Mouse (Mus musculus) cerebellum, adult 8-10 months (tissue): ENCODE measurements around the gene Olfr714.
"Not testable (repeated sequence)": the region's sequence is repeated elsewhere in the genome, so short reads cannot be mapped to it uniquely, and the experiment has no call there.

ENCODE experiments used
- DNase-seq: peaks from one replicate; pipeline ENCODE4 v3.0.0; 2022

Olfr714 gene

GRCm38 (mm10) chr7:107070681-107071080, at the start of gene Olfr714:
TSS of gene Olfr714 (plus strand) at chr7:107070981.
- no peak for DNase-seq

GRCm38 (mm10) chr7:107030874-107031273, 39.9 kb upstream of the Olfr714 start, which contains the start of gene Olfr713:
TSS of gene Olfr713 (plus strand) at chr7:107031174.
- DNase-seq, result no peak

- DNase-seq, result no peak
Measured at GRCm38 (mm10) chr7:107039934-107040563, 30.7 kb upstream of the Olfr714 start.

GRCm38 (mm10) chr7:107043136-107043535, 27.6 kb upstream of the Olfr714 start:
- no peak for DNase-seq

- DNase-seq, result no peak
Measured at GRCm38 (mm10) chr7:107044407-107044806, 26.4 kb upstream of the Olfr714 start.

GRCm38 (mm10) chr7:107045833-107046232, 24.9 kb upstream of the Olfr714 start:
- DNase-seq, result peak; percentile 13

GRCm38 (mm10) chr7:107047578-107047977, 23.2 kb upstream of the Olfr714 start:
- no peak for DNase-seq

GRCm38 (mm10) chr7:107092920-107093319, 22.1 kb downstream of the Olfr714 start, which contains the start of gene Olfr17:
TSS of gene Olfr17 (plus strand) at chr7:107093220.
- DNase-seq, result no peak

- not testable (repeated sequence) for DNase-seq
Measured at GRCm38 (mm10) chr7:107110269-107110668, 39.5 kb downstream of the Olfr714 start, which contains the start of gene Olfr715b. TSS of gene Olfr715b (minus strand) at chr7:107110369.
